Mouse (Mus musculus) limb, embryonic 15.5 days (tissue): ENCODE data around the gene Ikzf3. TPM values are rescaled to one million over a fixed set of nuclear protein-coding genes. Genes with fewer than 3 reads are reported as not detected.

ENCODE experiments used
- ATAC-seq: fragments of 200-750 bp; cut with Nextera tagmentation; 2 replicates; pipeline ENCODE4 v1.8.0; 2017; ENCODE audit warnings: low read depth, moderate TSS enrichment; ENCODE audit not compliant: insufficient number of reproducible peaks, low FRiP score, low TSS enrichment
- H3K27ac ChIP-seq: fragments of 300-500 bp; sonication (generic); 2 replicates; pipeline ENCODE4 v1.5.1; 2015; ENCODE audit warnings: moderate library complexity, mild to moderate bottlenecking, inconsistent platforms
- H3K27me3 ChIP-seq: fragments of 300-500 bp; sonication (generic); 2 replicates; pipeline ENCODE4 v1.6.1; 2015; ENCODE audit warnings: inconsistent platforms
- H3K36me3 ChIP-seq: fragments of 300-500 bp; sonication (generic); 2 replicates; pipeline ENCODE4 v1.6.1; 2015; ENCODE audit warnings: inconsistent platforms
- H3K4me1 ChIP-seq: fragments of 300-500 bp; sonication (generic); 2 replicates; pipeline ENCODE4 v1.6.1; 2015; ENCODE audit warnings: inconsistent platforms
- H3K4me2 ChIP-seq: fragments of 300-500 bp; sonication (generic); 2 replicates; pipeline ENCODE4 v1.6.1; 2015; ENCODE audit warnings: mild to moderate bottlenecking, inconsistent platforms
- H3K4me3 ChIP-seq: fragments of 300-500 bp; sonication (generic); 2 replicates; pipeline ENCODE4 v1.5.1; 2015; ENCODE audit warnings: mild to moderate bottlenecking, inconsistent platforms
- H3K9ac ChIP-seq: fragments of 300-500 bp; sonication (generic); 2 replicates; pipeline ENCODE4 v1.6.1; 2015; ENCODE audit warnings: inconsistent platforms
- H3K9me3 ChIP-seq: fragments of 300-500 bp; sonication (generic); 2 replicates; pipeline ENCODE4 v1.6.1; 2016; ENCODE audit warnings: inconsistent platforms
- WGBS: fragments of 180-500 bp; shearing (Covaris S2); methylation state at CpG from one replicate; pipeline ENCODE4 v1.1.7; 2015; 5-methylcytosine and 5-hydroxymethylcytosine counted together
- polyA plus RNA-seq: library from polyadenylated mRNA; unstranded; fragments of >200 nt; fragmentation: Nextera tagmentation; extraction: Ambion mirVana; gene quantifications from 2 replicates; pipeline ENCODE4 v1.2.1, GENCODE M21; 2015

Ikzf3 gene
- polyA plus RNA-seq, 1 experiment from 2014 or later, result 0.74 TPM

GRCm38 (mm10) chr11:98476434-98476807 is 69.4 kb downstream of the Ikzf3 start:
- H3K9ac ChIP-seq, result no peak overlapping the region
- no peak overlapping the region for H3K27ac ChIP-seq
- no peak for ATAC-seq
- no peak overlapping the region for H3K4me2 ChIP-seq
- H3K9me3 ChIP-seq, result no peaks in the 10 kb centered on the region
- no peaks in the 10 kb centered on the region for H3K27me3 ChIP-seq
- no peak overlapping the region for H3K4me3 ChIP-seq
- WGBS, result 71% methylated on average over 4 of the region's 4 CpGs
- H3K36me3 ChIP-seq, result no peaks in the 10 kb centered on the region
- no peaks in the 10 kb centered on the region for H3K4me1 ChIP-seq

DNA sequence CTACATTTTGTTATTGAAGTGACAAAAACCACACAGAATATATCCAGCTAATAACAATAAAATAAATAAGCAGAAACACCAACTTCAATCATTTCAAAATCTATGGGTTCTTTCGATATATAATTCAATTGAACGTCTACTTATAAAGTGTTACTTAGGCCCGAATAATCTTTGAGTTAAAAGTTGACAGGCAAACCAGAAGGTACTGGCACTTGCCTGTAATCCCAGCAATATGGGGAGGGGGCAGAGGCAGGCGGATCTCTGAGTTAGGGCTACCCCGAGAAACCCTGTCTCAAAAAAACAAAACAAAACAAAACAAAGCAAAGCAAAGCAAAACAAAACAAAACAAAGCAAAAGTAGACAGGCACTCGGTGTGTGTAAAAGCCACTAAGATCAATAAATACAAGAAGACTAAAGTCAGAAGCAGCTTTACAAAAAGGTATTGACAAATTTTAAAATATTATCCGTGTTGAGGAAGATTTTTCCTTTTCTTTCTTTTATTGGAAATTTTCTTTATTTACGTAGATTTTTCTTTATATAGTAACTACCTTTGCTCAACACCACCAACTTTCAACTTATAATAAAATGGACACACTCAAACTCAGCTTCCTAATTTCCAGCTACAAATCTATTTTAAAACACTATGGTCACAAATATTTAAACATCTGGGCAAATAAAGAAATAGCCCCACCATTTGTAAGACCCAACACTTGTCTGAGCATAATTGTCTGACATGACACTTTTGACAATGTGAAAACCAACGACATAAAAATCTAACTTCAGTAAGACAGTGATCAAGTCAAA is 70.0 kb downstream of the Ikzf3 start:
- 86% methylated on average over 9 of the region's 9 CpGs for WGBS
- H3K27ac ChIP-seq, result no peak overlapping the region

GRCm38 (mm10) chr11:98474967-98475366 is 70.9 kb downstream of the Ikzf3 start:
- ATAC-seq, result no peak
- H3K4me3 ChIP-seq, result no peak overlapping the region
- no peaks in the 10 kb centered on the region for H3K9me3 ChIP-seq
- whole genome bisulfite sequencing, result 86% methylated on average over 11 of the region's 11 CpGs
- no peaks in the 10 kb centered on the region for H3K27me3 ChIP-seq
- H3K4me1 ChIP-seq, result no peaks in the 10 kb centered on the region; the same call in 1 of the 2 replicates
- no peak overlapping the region for H3K27ac ChIP-seq
- H3K4me2 ChIP-seq, result no peak overlapping the region
- H3K9ac ChIP-seq, result no peak overlapping the region
- no peaks in the 10 kb centered on the region for H3K36me3 ChIP-seq

More for the DNA sequence above, 70.0 kb downstream of the Ikzf3 start:
- no peak overlapping the region for H3K9ac ChIP-seq
- no peak for ATAC-seq
- no peaks in the 10 kb centered on the region for H3K9me3 ChIP-seq
- no peaks in the 10 kb centered on the region for H3K36me3 ChIP-seq
- no peak overlapping the region for H3K4me3 ChIP-seq
- H3K4me2 ChIP-seq, result no peak overlapping the region
- no peaks in the 10 kb centered on the region for H3K27me3 ChIP-seq
- no peaks in the 10 kb centered on the region for H3K4me1 ChIP-seq

DNA sequence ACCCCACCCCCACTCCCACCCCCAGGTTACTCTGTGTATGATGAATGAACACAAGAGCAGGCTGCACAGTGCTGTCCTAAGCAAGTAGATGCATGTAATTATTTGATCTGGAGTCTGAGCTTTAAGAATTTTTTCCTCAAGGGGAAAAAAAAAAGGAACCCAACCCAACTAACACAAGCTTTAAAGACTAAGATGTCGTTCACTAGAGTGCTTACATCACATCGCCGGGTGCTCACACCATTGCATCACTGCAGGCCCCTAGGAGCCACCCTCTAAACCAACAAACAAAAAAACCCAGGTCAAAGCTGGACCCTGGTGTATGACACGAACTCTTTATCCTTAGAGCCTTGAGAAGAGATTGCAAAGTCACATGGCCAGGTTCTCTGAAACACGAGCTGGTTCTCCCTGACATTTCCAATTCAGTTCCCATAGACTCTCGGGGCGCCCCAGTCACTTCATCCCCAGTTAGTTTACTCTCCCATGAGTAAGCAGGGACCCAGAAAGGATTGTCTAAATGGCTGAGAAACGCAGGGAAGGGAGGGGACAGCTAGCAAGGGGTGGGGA is 71.8 kb downstream of the Ikzf3 start:
- no peaks in the 10 kb centered on the region for H3K36me3 ChIP-seq
- H3K4me3 ChIP-seq, result no peak overlapping the region
- H3K9ac ChIP-seq, result no peak overlapping the region
- ATAC-seq, result no peak
- H3K4me1 ChIP-seq, result no peaks in the 10 kb centered on the region; the same call in 1 of the 2 replicates
- 49% methylated on average over 8 of the region's 8 CpGs for WGBS
- H3K9me3 ChIP-seq, result no peaks in the 10 kb centered on the region
- no peak overlapping the region for H3K27ac ChIP-seq
- no peaks in the 10 kb centered on the region for H3K27me3 ChIP-seq
- H3K4me2 ChIP-seq, result no peak overlapping the region

DNA sequence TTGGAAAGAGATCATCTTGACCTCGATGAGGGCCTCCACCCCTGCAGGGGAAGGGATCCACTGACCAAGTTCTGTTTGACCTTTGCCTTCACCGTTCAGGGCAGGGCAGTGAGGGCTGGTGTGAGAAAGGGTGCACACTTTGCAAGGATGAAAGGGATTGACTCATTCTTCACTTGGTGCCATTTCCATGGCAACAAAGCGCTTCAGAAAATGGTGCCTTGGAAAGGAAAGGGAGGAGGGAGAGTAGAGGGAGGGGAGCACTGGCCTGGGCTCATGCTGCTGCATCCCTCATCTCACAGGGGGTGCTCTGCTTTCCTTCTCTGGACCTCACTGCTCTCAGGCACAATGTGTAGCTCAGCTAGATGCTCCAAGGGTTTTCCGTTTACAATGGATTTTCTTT is 73.1 kb downstream of the Ikzf3 start:
- no peak overlapping the region for H3K4me3 ChIP-seq
- H3K27ac ChIP-seq, result no peak overlapping the region
- H3K27me3 ChIP-seq, result no peaks in the 10 kb centered on the region
- H3K9me3 ChIP-seq, result no peaks in the 10 kb centered on the region
- no peaks in the 10 kb centered on the region; the same call in 1 of the 2 replicates for H3K4me1 ChIP-seq
- no peak overlapping the region for H3K4me2 ChIP-seq
- no peak for ATAC-seq
- H3K9ac ChIP-seq, result no peak overlapping the region
- H3K36me3 ChIP-seq, result no peaks in the 10 kb centered on the region
- WGBS, result 72% methylated on average over 4 of the region's 4 CpGs

- H3K9me3 ChIP-seq, result no peaks in the 10 kb centered on the region
- no peak overlapping the region for H3K4me2 ChIP-seq
- H3K4me1 ChIP-seq, result no peaks in the 10 kb centered on the region; the same call in 1 of the 2 replicates
- no peaks in the 10 kb centered on the region for H3K27me3 ChIP-seq
- H3K36me3 ChIP-seq, result no peaks in the 10 kb centered on the region
- no peak for ATAC-seq
- 75% methylated on average over 6 of the region's 6 CpGs for WGBS
- no peak overlapping the region for H3K27ac ChIP-seq
- no peak overlapping the region for H3K9ac ChIP-seq
- H3K4me3 ChIP-seq, result no peak overlapping the region
These were observed 75.0 kb downstream of the Ikzf3 start for GRCm38 (mm10) chr11:98470795-98471194.

GRCm38 (mm10) chr11:98469761-98470714 is 75.8 kb downstream of the Ikzf3 start:
- Histone ChIP-seq H3K36me3 (no peaks in the 10 kb centered on the region), H3K4me3 (no peak overlapping the region), H3K4me1 (no peaks in the 10 kb centered on the region; the same call in 1 of the 2 replicates), H3K4me2 (no peak overlapping the region), H3K27ac (no peak overlapping the region), H3K9me3 (no peaks in the 10 kb centered on the region), H3K9ac (no peak overlapping the region), H3K27me3 (no peaks in the 10 kb centered on the region; the same call in 1 of the 2 replicates)
- no peak for ATAC-seq
- 57% methylated on average over 22 of the region's 22 CpGs for WGBS

- H3K4me2 ChIP-seq, result no peak overlapping the region
- no peak overlapping the region for H3K4me3 ChIP-seq
- WGBS, result 78% methylated on average over 4 of the region's 6 CpGs
- ATAC-seq, result no peak
- no peak overlapping the region for H3K9ac ChIP-seq
- H3K9me3 ChIP-seq, result no peaks in the 10 kb centered on the region
- H3K4me1 ChIP-seq, result no peaks in the 10 kb centered on the region
- no peak overlapping the region for H3K27ac ChIP-seq
- H3K36me3 ChIP-seq, result no peaks in the 10 kb centered on the region
- peaks cover 13% of the 10 kb centered on the region for H3K27me3 ChIP-seq
These were observed 81.3 kb downstream of the Ikzf3 start for GRCm38 (mm10) chr11:98464516-98464915.

- Histone ChIP-seq H3K9ac (no peak overlapping the region), H3K36me3 (no peaks in the 10 kb centered on the region), H3K4me3 (no peak overlapping the region), H3K4me1 (no peaks in the 10 kb centered on the region), H3K27me3 (peaks cover 18% of the 10 kb centered on the region), H3K4me2 (no peak overlapping the region), H3K27ac (no peak overlapping the region), H3K9me3 (no peaks in the 10 kb centered on the region)
- 91% methylated on average over 9 of the region's 9 CpGs for WGBS
- ATAC-seq, result no peak
These were observed 81.9 kb downstream of the Ikzf3 start for GRCm38 (mm10) chr11:98463911-98464310.

DNA sequence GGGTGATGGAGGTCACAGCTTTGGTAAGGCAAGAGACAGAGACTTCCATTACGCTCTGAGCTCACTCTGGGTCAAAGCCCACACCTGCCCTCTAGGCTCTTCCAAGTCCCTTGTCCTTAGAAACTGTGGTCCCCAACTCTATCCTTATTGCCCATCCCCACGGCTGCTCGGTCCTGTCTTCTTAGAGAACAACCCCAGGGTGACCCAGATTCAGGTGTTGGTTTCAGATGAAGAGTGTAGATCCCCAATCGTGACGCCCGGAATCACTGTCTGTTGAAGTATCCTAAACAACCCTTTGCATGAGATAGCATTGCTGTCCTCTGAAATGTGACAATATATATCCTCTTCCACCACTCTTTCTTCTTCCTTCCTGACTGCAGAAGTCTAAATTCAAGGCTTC is 83.6 kb downstream of the Ikzf3 start:
- ATAC-seq, result no peak
- H3K27ac ChIP-seq, result no peak overlapping the region
- peaks cover 31% of the 10 kb centered on the region for H3K27me3 ChIP-seq
- no peak overlapping the region for H3K4me2 ChIP-seq
- WGBS, result 93% methylated on average over 6 of the region's 6 CpGs
- H3K9me3 ChIP-seq, result no peaks in the 10 kb centered on the region
- peaks cover 10% of the 10 kb centered on the region for H3K4me1 ChIP-seq
- no peaks in the 10 kb centered on the region for H3K36me3 ChIP-seq
- H3K9ac ChIP-seq, result no peak overlapping the region
- no peak overlapping the region for H3K4me3 ChIP-seq

DNA sequence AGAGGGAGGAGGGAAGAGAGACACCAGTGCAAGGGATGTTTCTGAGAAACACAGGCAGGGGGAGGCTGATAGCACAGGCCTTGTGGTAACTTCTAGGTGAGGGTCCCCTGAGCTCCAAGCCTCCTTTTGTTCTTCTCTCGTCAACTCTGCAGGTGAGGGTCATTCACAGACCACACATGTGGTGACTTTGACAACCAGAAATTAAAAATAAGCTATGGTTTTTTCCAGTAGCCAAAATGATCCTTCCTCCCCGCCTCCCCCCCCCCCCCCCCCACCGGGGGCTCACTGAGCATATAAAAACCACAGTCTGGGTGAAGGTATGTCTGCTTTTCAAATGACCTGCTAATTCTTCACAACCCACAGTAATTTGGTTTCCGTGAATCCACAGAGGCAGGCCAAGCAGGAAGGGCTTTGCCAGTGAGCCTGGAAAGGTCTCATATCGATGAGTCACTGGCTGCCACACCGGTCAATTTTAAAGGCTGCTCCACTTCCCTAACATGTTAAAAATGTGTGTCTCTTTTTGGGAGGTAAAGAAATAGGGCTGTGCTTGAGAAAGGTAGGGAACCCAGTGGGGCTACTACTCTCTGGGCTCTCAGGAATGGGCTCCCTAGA is 84.6 kb downstream of the Ikzf3 start:
- Histone ChIP-seq H3K27ac (no peak overlapping the region), H3K4me2 (no peak overlapping the region), H3K9me3 (no peaks in the 10 kb centered on the region), H3K4me1 (peaks cover 14% of the 10 kb centered on the region), H3K36me3 (no peaks in the 10 kb centered on the region), H3K9ac (no peak overlapping the region), H3K4me3 (no peak overlapping the region), H3K27me3 (peaks cover 31% of the 10 kb centered on the region)
- 35% methylated on average over 6 of the region's 6 CpGs for WGBS
- no peak for ATAC-seq
